Mouse (Mus musculus) gastrocnemius, adult 18-20 months (tissue): ENCODE measurements around the gene Elk3. TPM values are rescaled to one million over a fixed set of nuclear protein-coding genes. Genes with fewer than 3 reads are reported as not detected.

Experiments used
- DNase-seq: peaks from one replicate; pipeline ENCODE4 v3.0.0; 2021; ENCODE audit warnings: low spot score
- total RNA-seq, 2 experiments: library from RNA; stranded (reverse); gene quantifications; 2 replicates each; pipeline ENCODE4 v1.2.3; 2021

Gene Elk3
- total RNA-seq, 2 experiments from 2014 or later, result 7.2 to 11.4 TPM

- DNase-seq, result no peak
Observed at GRCm38 (mm10) chr10:93242861-93243260, 68.1 kb downstream of the Elk3 start.

DNA sequence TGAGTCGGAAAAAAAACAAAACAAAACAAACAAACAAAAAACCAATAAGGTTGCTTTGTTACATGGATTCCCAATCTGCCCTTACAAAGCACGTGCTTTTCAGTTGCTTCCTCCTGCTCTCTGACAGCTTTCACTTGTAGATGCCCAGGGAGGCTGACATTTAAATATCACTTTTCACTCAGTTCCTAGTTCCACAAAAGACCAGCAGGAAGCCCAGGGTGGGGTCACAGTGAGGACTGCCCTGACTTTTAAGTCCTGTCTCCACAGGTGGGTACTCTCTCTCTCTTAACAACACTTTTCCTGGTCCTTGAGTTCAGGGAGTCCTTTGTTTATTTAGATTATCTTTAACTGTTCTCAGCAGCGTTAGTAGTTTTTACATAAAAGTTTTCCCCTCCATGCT lies 68.7 kb downstream of the Elk3 start:
- no peak for DNase-seq

DNA sequence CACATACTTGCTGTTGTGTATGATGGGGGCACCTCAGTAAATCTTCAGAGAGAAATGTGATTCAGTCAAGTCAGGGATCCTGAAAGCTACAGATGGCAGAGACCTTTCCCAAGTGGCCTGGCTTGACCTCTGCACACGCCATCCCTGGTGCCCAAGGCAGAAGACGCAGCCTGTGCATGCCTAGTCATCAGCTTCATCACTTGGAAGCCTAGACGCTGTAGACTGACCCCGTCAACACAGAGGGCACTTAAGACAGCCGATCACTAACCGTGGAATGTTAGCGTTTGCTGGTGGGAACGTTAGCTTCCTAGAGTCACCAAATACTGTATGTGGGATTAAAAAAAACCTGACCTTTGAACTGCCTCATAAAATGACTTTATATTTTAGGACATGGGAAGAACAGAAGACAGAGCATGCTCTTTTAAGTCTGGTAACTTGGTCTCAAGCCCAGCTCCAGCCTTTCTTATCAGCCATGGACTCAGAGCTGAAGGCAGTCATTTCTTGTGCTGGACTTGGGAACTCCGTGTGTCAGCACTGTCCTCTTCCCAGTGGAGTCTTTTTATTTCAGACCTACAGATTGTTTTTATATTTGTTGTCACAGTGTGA lies 71.6 kb downstream of the Elk3 start:
- DNase-seq, result no peak

GRCm38 (mm10) chr10:93234692-93235091 lies 76.2 kb downstream of the Elk3 start:
- no peak for DNase-seq

DNA sequence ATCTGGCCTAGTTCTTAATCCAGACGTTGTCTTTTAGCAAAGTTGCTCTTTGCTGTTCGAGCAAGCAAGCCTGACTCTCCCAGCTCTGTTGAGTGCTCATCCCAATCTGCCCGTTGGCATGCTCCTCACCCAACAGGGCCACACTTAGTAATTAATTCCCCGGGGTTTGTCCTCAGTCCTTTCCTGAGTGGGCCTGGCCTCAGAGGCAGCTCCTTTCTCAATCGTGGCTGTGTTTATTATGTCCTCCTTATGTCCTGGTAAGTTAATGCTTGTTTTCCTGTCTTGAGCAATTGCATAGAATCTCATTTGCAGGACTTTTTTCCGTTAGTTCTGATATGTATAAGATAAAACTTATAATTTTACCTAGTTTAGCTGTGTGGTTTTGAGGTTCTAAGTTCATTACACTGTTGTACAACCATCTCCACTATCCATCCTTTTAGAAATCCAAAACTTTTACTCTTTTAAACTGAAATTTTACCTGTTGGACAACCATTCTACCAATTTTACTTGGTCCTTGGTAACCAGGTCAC lies 77.2 kb downstream of the Elk3 start:
- no peak for DNase-seq

DNA sequence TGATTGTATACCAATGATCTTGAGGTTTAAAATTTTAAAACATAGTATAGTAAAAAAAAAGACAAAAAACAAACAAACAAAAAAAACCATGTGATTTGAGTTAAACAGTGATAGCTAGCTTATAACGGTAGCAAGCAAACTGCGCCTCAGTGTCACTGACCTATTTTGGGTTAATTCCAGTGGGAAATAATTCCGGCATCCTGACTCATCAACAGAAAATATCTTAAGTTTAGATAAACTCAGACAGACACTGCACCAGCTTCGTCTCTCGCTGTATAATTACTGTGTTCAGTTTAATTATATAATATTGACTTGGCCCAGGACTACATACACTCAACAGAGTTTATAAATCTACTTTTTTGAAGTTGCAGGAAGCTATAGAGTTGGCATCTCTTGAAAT lies 79.0 kb downstream of the Elk3 start:
- no peak for DNase-seq

- no peak for DNase-seq
Observed at GRCm38 (mm10) chr10:93231490-93231889, 79.4 kb downstream of the Elk3 start.

- no peak for DNase-seq
Observed at GRCm38 (mm10) chr10:93228401-93229007, 82.4 kb downstream of the Elk3 start.

GRCm38 (mm10) chr10:93227921-93228320 lies 83.0 kb downstream of the Elk3 start:
- DNase-seq, result no peak

DNA sequence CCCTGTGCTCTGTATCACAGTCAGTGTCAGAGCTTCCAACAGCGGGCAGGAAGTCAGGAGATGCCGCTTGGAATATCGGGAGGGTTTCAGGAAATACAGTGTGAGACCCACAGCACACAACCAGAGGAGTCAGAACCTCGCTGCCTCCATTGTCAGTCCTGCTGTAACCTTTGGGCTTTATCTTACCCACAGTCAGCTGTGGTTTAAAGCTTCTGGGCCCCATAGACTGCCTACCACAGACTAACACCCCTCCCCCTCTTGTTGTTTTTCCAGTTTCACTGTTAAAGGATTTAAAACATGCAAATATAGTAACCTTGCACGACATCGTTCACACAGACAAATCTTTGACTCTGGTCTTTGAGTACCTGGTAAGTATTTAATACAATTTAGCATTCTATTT lies 85.2 kb downstream of the Elk3 start:
- no peak for DNase-seq

DNA sequence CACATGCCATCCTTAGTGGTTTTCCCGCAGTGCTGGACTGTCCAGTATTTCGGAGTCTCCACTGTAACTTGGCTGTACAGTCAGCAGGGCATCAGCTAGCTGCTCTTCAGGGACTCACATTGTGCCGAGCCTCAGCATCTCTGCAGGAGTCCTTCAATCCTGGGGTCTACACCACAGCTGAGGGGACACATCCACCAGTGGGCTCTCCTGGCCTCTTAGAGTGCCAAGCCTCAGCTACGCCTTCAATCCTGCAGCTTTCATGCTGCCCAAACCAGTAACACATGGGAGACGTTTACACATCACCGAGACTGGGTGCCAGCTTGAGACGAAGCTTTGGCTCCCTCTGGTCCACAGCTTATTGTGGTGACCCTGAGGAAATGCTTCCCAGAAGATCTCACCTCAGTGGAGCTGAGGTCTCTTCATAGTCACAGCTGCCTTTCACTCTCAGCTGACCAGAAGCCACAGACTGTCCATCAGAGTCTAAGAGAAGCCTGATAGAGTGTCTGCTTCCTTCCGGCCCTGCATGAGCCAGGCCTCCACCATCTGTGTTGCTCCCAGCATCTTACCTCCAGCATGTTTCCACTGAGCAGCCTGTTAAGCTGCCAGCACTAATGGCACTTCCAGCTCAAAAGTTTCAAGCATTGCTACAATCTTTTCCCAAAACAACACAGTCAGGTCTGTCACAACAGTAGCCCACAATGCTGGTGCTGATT lies 95.7 kb downstream of the Elk3 start:
- DNase-seq, result no peak

GRCm38 (mm10) chr10:93214251-93214650 lies 96.7 kb downstream of the Elk3 start:
- DNase-seq, result no peak

DNA sequence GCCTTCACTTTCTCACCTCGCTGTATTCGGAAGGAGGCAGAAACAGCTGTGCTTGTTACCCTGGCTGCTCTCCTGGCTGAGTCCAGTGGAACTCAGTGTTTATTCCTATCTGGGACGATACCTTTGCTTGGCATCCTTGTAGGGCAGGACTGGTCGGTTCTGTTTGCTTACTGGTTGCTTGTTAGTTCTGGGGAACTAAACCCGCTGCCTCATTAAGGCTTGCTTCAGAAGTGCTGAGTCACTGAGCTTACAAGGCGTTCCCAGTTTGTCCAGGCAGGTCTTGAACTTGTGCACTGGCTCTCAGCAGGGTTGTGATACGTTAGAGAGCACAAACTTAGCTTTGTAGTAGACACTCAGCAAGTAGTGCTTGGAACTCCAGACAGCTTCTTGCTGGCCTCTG lies 97.6 kb downstream of the Elk3 start:
- DNase-seq, result no peak

GRCm38 (mm10) chr10:93212699-93213098 lies 98.2 kb downstream of the Elk3 start:
- DNase-seq, result no peak

DNA sequence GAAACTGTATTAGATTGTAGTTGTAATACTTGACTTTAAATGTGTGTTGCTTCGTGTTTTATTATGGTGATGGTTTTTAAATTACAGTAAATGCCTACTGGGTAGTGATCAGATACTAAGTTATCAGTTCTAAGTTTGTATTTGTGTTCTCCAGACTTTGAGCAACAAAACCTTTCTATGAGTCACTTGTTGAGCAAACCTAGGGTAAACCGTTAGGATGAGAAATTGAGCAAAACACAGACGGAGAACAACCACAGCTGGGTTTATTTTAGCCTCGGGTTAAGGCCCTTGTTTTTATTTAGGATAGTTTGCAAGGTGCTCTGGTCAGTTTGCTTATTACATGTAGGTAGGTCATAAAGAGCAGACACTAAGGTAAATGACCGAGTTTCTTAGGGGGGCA lies 103.8 kb downstream of the Elk3 start:
- DNase-seq, result no peak

- DNase-seq, result no peak
Observed at GRCm38 (mm10) chr10:93205287-93205956, 105.5 kb downstream of the Elk3 start.

GRCm38 (mm10) chr10:93201846-93202458 lies 109.0 kb downstream of the Elk3 start:
- no peak for DNase-seq

DNA sequence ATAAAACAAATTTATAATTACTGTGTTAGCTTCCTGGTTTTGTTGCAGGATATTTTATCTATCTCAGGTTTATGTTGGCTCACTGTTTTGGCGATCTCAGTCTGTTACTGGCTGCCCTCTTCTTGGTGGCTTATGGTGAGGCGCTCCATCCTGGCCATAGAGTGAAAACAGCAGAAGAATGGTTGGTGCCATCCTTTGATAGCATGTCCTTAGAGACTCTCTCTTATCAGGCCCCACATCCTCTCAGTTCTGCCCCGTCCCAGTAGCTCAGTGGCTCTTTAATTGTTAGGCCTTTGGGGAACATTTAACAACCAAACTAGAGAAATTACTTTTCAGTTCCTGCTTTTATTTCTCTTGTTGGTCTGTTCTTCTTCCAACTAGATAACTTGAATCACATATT lies 112.0 kb downstream of the Elk3 start:
- DNase-seq, result no peak
